Mouse (Mus musculus) lung, postnatal 0 days (tissue): ENCODE data around the gene Polr1c.

Experiments
- CTCF ChIP-seq: IDR thresholded peaks from 2 replicates; pipeline ENCODE4 v1.5.1; 2016; ENCODE audit warnings: antibody characterized with exemption, mild to moderate bottlenecking
- EP300 ChIP-seq: IDR thresholded peaks from 2 replicates; pipeline ENCODE4 v1.6.1; 2016; ENCODE audit warnings: antibody characterized with exemption, mild to moderate bottlenecking, control low read depth

- TF ChIP-seq CTCF (no peak), EP300 (no peak)
Observed at GRCm38 (mm10) chr17:46277586-46277985, 29.7 kb upstream of the Polr1c start.
